Mouse (Mus musculus): Measurements from ENCODE around the gene Mrm2.

DNA sequence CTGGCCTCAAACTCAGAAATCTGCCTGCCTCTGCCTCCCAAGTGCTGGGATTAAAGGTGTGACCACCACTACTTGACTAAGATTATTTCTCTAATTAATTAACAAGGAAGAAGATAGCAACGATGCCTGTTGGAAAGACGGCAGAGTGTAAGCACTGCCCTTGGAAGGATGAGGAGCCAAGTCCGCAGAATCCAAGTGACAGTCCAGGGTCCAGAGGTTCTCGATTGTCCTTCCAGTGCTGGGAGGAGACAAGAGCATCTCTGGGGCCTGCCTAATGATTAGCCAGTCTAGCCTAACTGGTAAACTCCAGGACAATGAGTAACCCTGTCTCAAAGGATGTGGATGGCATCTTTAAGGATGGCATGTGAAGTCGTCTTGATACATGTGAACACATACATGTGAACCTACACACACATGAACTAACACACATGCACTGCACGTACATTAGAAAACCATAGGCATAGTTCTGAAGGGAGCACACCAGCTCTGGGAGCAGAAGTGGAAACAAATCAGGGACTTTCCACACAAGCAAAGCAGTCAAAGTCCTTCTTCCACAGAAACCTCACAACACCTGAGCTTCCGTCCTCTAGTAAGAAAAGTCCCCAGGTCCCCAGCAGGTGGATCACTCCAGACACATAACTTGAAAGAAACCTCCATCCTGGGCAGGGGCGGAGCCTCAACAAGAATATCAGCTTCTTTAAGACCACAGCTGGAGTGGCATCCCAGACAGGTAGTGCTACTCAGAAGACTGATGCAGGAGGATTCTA is 19.2 kb upstream of the Mrm2 start:
- no peak for TF ChIP-seq EP300 (IDR thresholded peaks at IDR 0.05; ENCODE audit: insufficient read depth, low read depth, low read length)
- TF ChIP-seq POLR2A (IDR thresholded peaks at IDR 0.05; ENCODE audit: insufficient read depth, low read depth, low read length) = no peak
